9 mouse cellular contexts compared by ENCODE assay signal in genomic region chr2:120170726-120171125, GRCm38 (mm10). TPM values are rescaled to one million over a fixed set of nuclear protein-coding genes. Genes with fewer than 3 reads are reported as not detected.
DNase-seq lines count a peak whose midpoint lies in the region; ATAC-seq and TF ChIP-seq lines count a peak whose summit lies in the region.
"Had no signal": no experiment of that assay in that cellular context is flagged by ENCODE, and none has a peak within 500 bp of the region (broad histone marks: within the 10 kb centered on the region; RNA-seq: fewer than 3 reads in every experiment).

No protein-coding gene starts in this region.

- no peak overlapping the region for H3K27ac ChIP-seq in cortical plate, adult 2 months (ENCODE audit: insufficient read depth, low read length)
- no peak overlapping the region for H3K27ac ChIP-seq in kidney, embryonic 14.5 days (ENCODE audit: low read depth, low read length)
- H3K27ac ChIP-seq: limb, embryonic 15.5 days had no signal

- no peaks in the 10 kb centered on the region for H3K4me1 ChIP-seq in cortical plate, adult 2 months (ENCODE audit: control insufficient read depth, insufficient read depth, low read length)
- no peaks in the 10 kb centered on the region for H3K4me1 ChIP-seq in kidney, embryonic 14.5 days (ENCODE audit: control insufficient read depth, insufficient read depth, low read length)
- H3K4me1 ChIP-seq: limb, embryonic 15.5 days had no signal

- intact Hi-C loops in left cerebral cortex, postnatal 25 days (cut with DNase I) = loop anchor here (2.0 to 10.0 kb wide), 3 partner anchors 86 to 198 kb away; partner anchors contain the start of gene Mapkbp1

- 0 out of 2 replicates have a peak, but pooled peaks have one; percentile 46 for ATAC-seq in kidney, embryonic 14.5 days (ENCODE audit: low FRiP score, low TSS enrichment)
- ATAC-seq in monocyte, adult 5-6 weeks (replicated peaks; ENCODE audit: insufficient number of reproducible peaks, low FRiP score, low TSS enrichment, poor library complexity, severe bottlenecking) = peak; percentile 75

- WGBS in kidney, embryonic 14.5 days = 42% methylated on average over 1 of the region's 1 CpGs

- TF ChIP-seq CTCF in cortical plate, adult 2 months (IDR thresholded peaks at IDR 0.05; ENCODE audit: extremely low read depth, insufficient read depth, low read length) = peak; percentile 13; the same call in 1 of the 2 replicates

- no peaks in the 10 kb centered on the region for H3K27me3 ChIP-seq in kidney, embryonic 14.5 days (ENCODE audit: control insufficient read depth, insufficient read depth, low read length)
- H3K27me3 ChIP-seq: limb, embryonic 15.5 days had no signal

- H3K4me3 ChIP-seq in cortical plate, adult 2 months (ENCODE audit: insufficient read depth, low read length) = no peak overlapping the region
- no peak overlapping the region for H3K4me3 ChIP-seq in kidney, embryonic 14.5 days (ENCODE audit: low read length)
- H3K4me3 ChIP-seq: erythroblast, embryonic 14.5 days; limb, embryonic 15.5 days had no signal

- H3K36me3 ChIP-seq in kidney, embryonic 14.5 days (ENCODE audit: control insufficient read depth, insufficient read depth, low read length) = no peaks in the 10 kb centered on the region
- H3K36me3 ChIP-seq: limb, embryonic 15.5 days had no signal

- no peak for TF ChIP-seq POLR2A in cortical plate, adult 2 months (IDR thresholded peaks at IDR 0.05; ENCODE audit: extremely low read depth, insufficient read depth, low read length)

- no peaks in the 10 kb centered on the region for H3K9me3 ChIP-seq in kidney, embryonic 14.5 days (ENCODE audit: control insufficient read depth, low read length)
- H3K9me3 ChIP-seq: limb, embryonic 15.5 days had no signal

- H3K9ac ChIP-seq in kidney, embryonic 14.5 days (ENCODE audit: low read depth, low read length) = no peak overlapping the region
- H3K9ac ChIP-seq: limb, embryonic 15.5 days had no signal

- DNase-seq in left cerebral cortex, postnatal 25 days (ENCODE audit: low spot score in 2 of 2) = peak; percentile 11 to 24
- DNase-seq in left cerebral cortex, adult 8-10 months (ENCODE audit: low spot score in 2 of 2) = no peak
- peak; percentile 67 for DNase-seq in NIH3T3 (ENCODE audit: low read depth)
- DNase-seq in frontal cortex, postnatal 25 days (ENCODE audit: low spot score in 2 of 2) = no peak

- no peak overlapping the region for H3K4me2 ChIP-seq in kidney, embryonic 14.5 days (replicated peaks; ENCODE audit: low read depth, low read length)
- H3K4me2 ChIP-seq: limb, embryonic 15.5 days had no signal

RNA-seq across cellular contexts. Expression of gene Ehd4, which starts 16.3 kb away (rescaled TPM):
- total RNA-seq in left cerebral cortex, postnatal 25 days (2021) = 10 to 100 TPM; 13.2 to 18.8 TPM
- total RNA-seq in left cerebral cortex, adult 8-10 months (2022) = 10 to 100 TPM; 13.5 to 20.3 (median 16.0) TPM
- 9.1 and 10.6 TPM in 2 replicates for polyA plus RNA-seq in cortical plate, adult 2 months (2012; rRNA removed)
- 20.1 and 31.8 TPM in 2 replicates for polyA plus RNA-seq in kidney, embryonic 14.5 days (2014; fragmentation: Nextera tagmentation; extraction: Ambion mirVana)
- 102 to 129 TPM (median 116 TPM) in 3 replicates for total RNA-seq in monocyte, adult 5-6 weeks (2017)

Comparison
In these comparisons a context has a peak if more than half of its experiments do, and no peak if none do; other contexts are left out.
1. DNase-seq: peak in left cerebral cortex, postnatal 25 days (2 of 2) and NIH3T3 (single experiment); none in left cerebral cortex, adult 8-10 months (0 of 2) and frontal cortex, postnatal 25 days (0 of 2).